Mouse (Mus musculus): ENCODE results near the gene Leap2.

GRCm38 (mm10) chr11:53430300-53430669, 7.3 kb upstream of the Leap2 start:
- TF ChIP-seq POLR2A (IDR thresholded peaks at IDR 0.05; ENCODE audit: insufficient read depth, low read depth, low read length) (no peak), CTCF (IDR thresholded peaks at IDR 0.05) (no peak), EP300 (IDR thresholded peaks at IDR 0.05; ENCODE audit: insufficient read depth, low read depth, low read length) (no peak)

Measured in heart, adult 2 months (tissue).